Mouse (Mus musculus): ENCODE data around the gene Klhdc4. TPM values are rescaled to one million over a fixed set of nuclear protein-coding genes. Genes with fewer than 3 reads are reported as not detected.

Gene Klhdc4
- polyA plus RNA-seq, 1 experiment from 2014 or later = 40.3 TPM

GRCm38 (mm10) chr8:121788786-121789185 is 40.6 kb downstream of the Klhdc4 start:
- no peaks in the 10 kb centered on the region for H3K36me3 ChIP-seq (ENCODE audit: control insufficient read depth, insufficient read depth, low read length)
- no peak overlapping the region for H3K4me3 ChIP-seq (ENCODE audit: low read depth, low read length)
- no peak for DNase-seq (ENCODE audit: low spot score)
- ATAC-seq = no peak
- no peak overlapping the region for H3K9ac ChIP-seq (ENCODE audit: low read length)
- no peaks in the 10 kb centered on the region for H3K9me3 ChIP-seq (replicated peaks; ENCODE audit: control insufficient read depth, low read length)
- no peak overlapping the region for H3K4me2 ChIP-seq (ENCODE audit: low read length)
- no peaks in the 10 kb centered on the region for H3K27me3 ChIP-seq (replicated peaks; ENCODE audit: control insufficient read depth, insufficient read depth, low read length)
- no peak overlapping the region for H3K27ac ChIP-seq (ENCODE audit: low read depth, low read length)
- 85% methylated on average over 8 of the region's 8 CpGs for WGBS
- no peaks in the 10 kb centered on the region for H3K4me1 ChIP-seq (ENCODE audit: control insufficient read depth, insufficient read depth, low read length)

- no peak overlapping the region for H3K4me2 ChIP-seq (ENCODE audit: low read length)
- no peak overlapping the region for H3K27ac ChIP-seq (ENCODE audit: low read depth, low read length)
- H3K4me3 ChIP-seq (ENCODE audit: low read depth, low read length) = no peak overlapping the region
- H3K9me3 ChIP-seq (replicated peaks; ENCODE audit: control insufficient read depth, low read length) = no peaks in the 10 kb centered on the region
- no peaks in the 10 kb centered on the region for H3K36me3 ChIP-seq (ENCODE audit: control insufficient read depth, insufficient read depth, low read length)
- no peaks in the 10 kb centered on the region for H3K27me3 ChIP-seq (replicated peaks; ENCODE audit: control insufficient read depth, insufficient read depth, low read length)
- no peak for DNase-seq (ENCODE audit: low spot score)
- no peak overlapping the region for H3K9ac ChIP-seq (ENCODE audit: low read length)
- no peak for ATAC-seq
- 54% methylated on average over 10 of the region's 10 CpGs for WGBS
- H3K4me1 ChIP-seq (ENCODE audit: control insufficient read depth, insufficient read depth, low read length) = no peaks in the 10 kb centered on the region
These were observed 42.8 kb downstream of the Klhdc4 start for GRCm38 (mm10) chr8:121786542-121786941.

GRCm38 (mm10) chr8:121782493-121782892 is 46.9 kb downstream of the Klhdc4 start:
- Histone ChIP-seq H3K36me3 (ENCODE audit: control insufficient read depth, insufficient read depth, low read length) (no peaks in the 10 kb centered on the region), H3K9ac (ENCODE audit: low read length) (no peak overlapping the region), H3K27ac (ENCODE audit: low read depth, low read length) (no peak overlapping the region), H3K4me3 (ENCODE audit: low read depth, low read length) (no peak overlapping the region), H3K4me2 (ENCODE audit: low read length) (no peak overlapping the region), H3K9me3 (replicated peaks; ENCODE audit: control insufficient read depth, low read length) (no peaks in the 10 kb centered on the region), H3K27me3 (replicated peaks; ENCODE audit: control insufficient read depth, insufficient read depth, low read length) (no peaks in the 10 kb centered on the region), H3K4me1 (ENCODE audit: control insufficient read depth, insufficient read depth, low read length) (no peaks in the 10 kb centered on the region)
- WGBS = 66% methylated on average over 5 of the region's 5 CpGs
- DNase-seq (ENCODE audit: low spot score) = no peak
- ATAC-seq = no peak

GRCm38 (mm10) chr8:121773876-121774275 is 55.5 kb downstream of the Klhdc4 start:
- Histone ChIP-seq H3K36me3 (ENCODE audit: control insufficient read depth, insufficient read depth, low read length) (no peaks in the 10 kb centered on the region), H3K9ac (ENCODE audit: low read length) (no peak overlapping the region), H3K9me3 (replicated peaks; ENCODE audit: control insufficient read depth, low read length) (no peaks in the 10 kb centered on the region), H3K4me2 (ENCODE audit: low read length) (no peak overlapping the region), H3K27ac (ENCODE audit: low read depth, low read length) (no peak overlapping the region), H3K27me3 (replicated peaks; ENCODE audit: control insufficient read depth, insufficient read depth, low read length) (no peaks in the 10 kb centered on the region), H3K4me3 (ENCODE audit: low read depth, low read length) (no peak overlapping the region), H3K4me1 (ENCODE audit: control insufficient read depth, insufficient read depth, low read length) (0 out of 2 replicates have a peak, but pooled peaks cover 3% of the 10 kb centered on the region)
- no peak for ATAC-seq
- 86% methylated on average over 12 of the region's 12 CpGs for WGBS
- DNase-seq (ENCODE audit: low spot score) = no peak

- ATAC-seq = peak; percentile 78
- H3K27ac ChIP-seq (ENCODE audit: low read depth, low read length) = 0 out of 2 replicates have a peak overlapping the region, but pooled peaks have one; percentile 23
- no peaks in the 10 kb centered on the region for H3K27me3 ChIP-seq (replicated peaks; ENCODE audit: control insufficient read depth, insufficient read depth, low read length)
- H3K4me1 ChIP-seq (ENCODE audit: control insufficient read depth, insufficient read depth, low read length) = 0 out of 2 replicates have a peak, but pooled peaks cover 3% of the 10 kb centered on the region
- H3K4me2 ChIP-seq (ENCODE audit: low read length) = peak overlapping the region; percentile 23; the same call in 1 of the 2 replicates
- no peak overlapping the region; the same call in 1 of the 2 replicates for H3K9ac ChIP-seq (ENCODE audit: low read length)
- no peak overlapping the region for H3K4me3 ChIP-seq (ENCODE audit: low read depth, low read length)
- DNase-seq (ENCODE audit: low spot score) = peak; percentile 79
- WGBS = 29% methylated on average over 18 of the region's 19 CpGs
- no peaks in the 10 kb centered on the region for H3K9me3 ChIP-seq (replicated peaks; ENCODE audit: control insufficient read depth, low read length)
- H3K36me3 ChIP-seq (ENCODE audit: control insufficient read depth, insufficient read depth, low read length) = no peaks in the 10 kb centered on the region
These were observed 58.3 kb downstream of the Klhdc4 start for GRCm38 (mm10) chr8:121770845-121771752.

GRCm38 (mm10) chr8:121769621-121770020 is 59.7 kb downstream of the Klhdc4 start:
- Histone ChIP-seq H3K27me3 (replicated peaks; ENCODE audit: control insufficient read depth, insufficient read depth, low read length) (no peaks in the 10 kb centered on the region), H3K4me2 (ENCODE audit: low read length) (no peak overlapping the region), H3K9me3 (replicated peaks; ENCODE audit: control insufficient read depth, low read length) (no peaks in the 10 kb centered on the region), H3K4me3 (ENCODE audit: low read depth, low read length) (no peak overlapping the region), H3K27ac (ENCODE audit: low read depth, low read length) (no peak overlapping the region), H3K9ac (ENCODE audit: low read length) (no peak overlapping the region), H3K4me1 (ENCODE audit: control insufficient read depth, insufficient read depth, low read length) (0 out of 2 replicates have a peak, but pooled peaks cover 3% of the 10 kb centered on the region), H3K36me3 (ENCODE audit: control insufficient read depth, insufficient read depth, low read length) (no peaks in the 10 kb centered on the region)
- ATAC-seq (no peak), DNase-seq (ENCODE audit: low spot score) (no peak)
- WGBS = 87% methylated on average over 2 of the region's 2 CpGs

GRCm38 (mm10) chr8:121769095-121769494 is 60.3 kb downstream of the Klhdc4 start:
- Histone ChIP-seq H3K4me3 (ENCODE audit: low read depth, low read length) (no peak overlapping the region), H3K9me3 (replicated peaks; ENCODE audit: control insufficient read depth, low read length) (no peaks in the 10 kb centered on the region), H3K27ac (ENCODE audit: low read depth, low read length) (no peak overlapping the region), H3K27me3 (replicated peaks; ENCODE audit: control insufficient read depth, insufficient read depth, low read length) (no peaks in the 10 kb centered on the region), H3K4me2 (ENCODE audit: low read length) (no peak overlapping the region), H3K36me3 (ENCODE audit: control insufficient read depth, insufficient read depth, low read length) (no peaks in the 10 kb centered on the region), H3K9ac (ENCODE audit: low read length) (no peak overlapping the region), H3K4me1 (ENCODE audit: control insufficient read depth, insufficient read depth, low read length) (0 out of 2 replicates have a peak, but pooled peaks cover 3% of the 10 kb centered on the region)
- WGBS = 47% methylated on average over 3 of the region's 3 CpGs
- DNase-seq (ENCODE audit: low spot score) (no peak), ATAC-seq (no peak)

GRCm38 (mm10) chr8:121765594-121766138 is 63.7 kb downstream of the Klhdc4 start:
- no peak overlapping the region for H3K4me3 ChIP-seq (ENCODE audit: low read depth, low read length)
- no peak for ATAC-seq
- H3K4me2 ChIP-seq (ENCODE audit: low read length) = no peak overlapping the region
- no peaks in the 10 kb centered on the region for H3K36me3 ChIP-seq (ENCODE audit: control insufficient read depth, insufficient read depth, low read length)
- no peak overlapping the region for H3K9ac ChIP-seq (ENCODE audit: low read length)
- no peaks in the 10 kb centered on the region for H3K27me3 ChIP-seq (replicated peaks; ENCODE audit: control insufficient read depth, insufficient read depth, low read length)
- H3K9me3 ChIP-seq (replicated peaks; ENCODE audit: control insufficient read depth, low read length) = no peaks in the 10 kb centered on the region
- H3K4me1 ChIP-seq (ENCODE audit: control insufficient read depth, insufficient read depth, low read length) = peaks cover 3% of the 10 kb centered on the region; the same call in 1 of the 2 replicates
- no peak for DNase-seq (ENCODE audit: low spot score)
- H3K27ac ChIP-seq (ENCODE audit: low read depth, low read length) = no peak overlapping the region
- 82% methylated on average over 7 of the region's 7 CpGs for WGBS

GRCm38 (mm10) chr8:121763700-121764013 is 65.7 kb downstream of the Klhdc4 start:
- Histone ChIP-seq H3K4me1 (ENCODE audit: control insufficient read depth, insufficient read depth, low read length) (peaks cover 3% of the 10 kb centered on the region; the same call in 1 of the 2 replicates), H3K9ac (ENCODE audit: low read length) (no peak overlapping the region), H3K27ac (ENCODE audit: low read depth, low read length) (no peak overlapping the region), H3K4me2 (ENCODE audit: low read length) (no peak overlapping the region), H3K9me3 (replicated peaks; ENCODE audit: control insufficient read depth, low read length) (no peaks in the 10 kb centered on the region), H3K27me3 (replicated peaks; ENCODE audit: control insufficient read depth, insufficient read depth, low read length) (no peaks in the 10 kb centered on the region), H3K36me3 (ENCODE audit: control insufficient read depth, insufficient read depth, low read length) (no peaks in the 10 kb centered on the region), H3K4me3 (ENCODE audit: low read depth, low read length) (no peak overlapping the region)
- 62% methylated on average over 9 of the region's 9 CpGs for WGBS
- ATAC-seq = 0 out of 2 replicates have a peak, but pooled peaks have one; percentile 52
- no peak for DNase-seq (ENCODE audit: low spot score)
